Mouse (Mus musculus) cerebellum, postnatal 4 days (tissue): Measurements from ENCODE around the gene Alppl2.

Source experiments
- DNase-seq, 2 experiments: peaks; one replicate each; pipeline ENCODE4 v3.0.0; 2022; ENCODE audit warnings: low spot score in 2 of 2, mixed read lengths in 1 of 2

The Alppl2 gene

GRCm38 (mm10) chr1:87050700-87051099, 39.0 kb downstream of the Alppl2 start:
- DNase-seq, result no peak

- DNase-seq, result no peak
Measured at GRCm38 (mm10) chr1:87050072-87050471, 39.7 kb downstream of the Alppl2 start.

- peak; percentile 81 to 83 for DNase-seq
Measured at GRCm38 (mm10) chr1:87041814-87042438, 47.8 kb downstream of the Alppl2 start.

- peak in 1 of 2 experiments; percentile 64 for DNase-seq
Measured at GRCm38 (mm10) chr1:87041119-87041518, 48.6 kb downstream of the Alppl2 start.

GRCm38 (mm10) chr1:87038477-87039070, 51.2 kb downstream of the Alppl2 start:
- DNase-seq, result no peak
